Mouse (Mus musculus): ENCODE data around the gene Fam189a2.

Fam189a2 gene

GRCm38 (mm10) chr19:23970374-23970773 lies 60.4 kb downstream of the Fam189a2 start:
- no peak for DNase-seq

- DNase-seq, result no peak
Observed at GRCm38 (mm10) chr19:23968862-23969225, 62.0 kb downstream of the Fam189a2 start.

GRCm38 (mm10) chr19:23968125-23968861 lies 62.5 kb downstream of the Fam189a2 start:
- no peak for DNase-seq

- no peak for DNase-seq
Observed at GRCm38 (mm10) chr19:23967156-23967555, 63.7 kb downstream of the Fam189a2 start.

GRCm38 (mm10) chr19:23966376-23966775 lies 64.4 kb downstream of the Fam189a2 start:
- DNase-seq, result no peak

GRCm38 (mm10) chr19:23964401-23964910 lies 66.4 kb downstream of the Fam189a2 start:
- DNase-seq, result no peak

- peak; percentile 40 to 44 for DNase-seq
Observed at GRCm38 (mm10) chr19:23961516-23961915, 69.3 kb downstream of the Fam189a2 start.

- no peak for DNase-seq
Observed at GRCm38 (mm10) chr19:23960831-23961447, 69.9 kb downstream of the Fam189a2 start.

- DNase-seq, result no peak
Observed at GRCm38 (mm10) chr19:23960275-23960674, 70.5 kb downstream of the Fam189a2 start.

- no peak for DNase-seq
Observed at GRCm38 (mm10) chr19:23959870-23960269, 70.9 kb downstream of the Fam189a2 start.

GRCm38 (mm10) chr19:23958925-23959324 lies 71.9 kb downstream of the Fam189a2 start:
- DNase-seq, result no peak

- no peak for DNase-seq
Observed at GRCm38 (mm10) chr19:23957563-23957962, 73.3 kb downstream of the Fam189a2 start.

GRCm38 (mm10) chr19:23956299-23956975 lies 74.4 kb downstream of the Fam189a2 start:
- DNase-seq, result no peak

- no peak for DNase-seq
Observed at GRCm38 (mm10) chr19:23955461-23955860, 75.4 kb downstream of the Fam189a2 start.

- no peak for DNase-seq
Observed at GRCm38 (mm10) chr19:23948301-23949000, 82.4 kb downstream of the Fam189a2 start.

GRCm38 (mm10) chr19:23947871-23948270 lies 82.9 kb downstream of the Fam189a2 start:
- no peak for DNase-seq

GRCm38 (mm10) chr19:23946751-23947150 lies 84.1 kb downstream of the Fam189a2 start:
- DNase-seq, result no peak

GRCm38 (mm10) chr19:23946026-23946685 lies 84.7 kb downstream of the Fam189a2 start:
- DNase-seq, result no peak

- DNase-seq, result no peak
Observed at GRCm38 (mm10) chr19:23942886-23943285, 87.9 kb downstream of the Fam189a2 start.

- DNase-seq, result no peak
Observed at GRCm38 (mm10) chr19:23941422-23941949, 89.3 kb downstream of the Fam189a2 start.

GRCm38 (mm10) chr19:23930826-23931225 lies 100.0 kb downstream of the Fam189a2 start:
- no peak for DNase-seq

GRCm38 (mm10) chr19:23925541-23925940 lies 105.3 kb downstream of the Fam189a2 start:
- DNase-seq, result no peak
